Mouse (Mus musculus) MEL (cell line): ENCODE data around the gene Rin1.

ENCODE experiments used
- CTCF ChIP-seq, 3 experiments: IDR thresholded peaks in 2 of 3; conservative IDR thresholded peaks in 1 of 3; 2 replicates each; pipeline ENCODE4 v1.5.1; 2011 to 2012; ENCODE audit warnings: low read length in 3 of 3, low read depth in 2 of 3, mild to moderate bottlenecking in 2 of 3, improper control_type of control experiment in 1 of 3, inconsistent platforms in 1 of 3, mixed read lengths in 1 of 3, moderate library complexity in 1 of 3; ENCODE audit not compliant: control insufficient read depth in 1 of 3, insufficient read depth in 1 of 3, poor library complexity in 1 of 3, severe bottlenecking in 1 of 3
- ELF1 ChIP-seq: IDR thresholded peaks from 2 replicates; pipeline ENCODE4 v1.6.1; 2014; ENCODE audit warnings: low read depth, mild to moderate bottlenecking, inconsistent platforms, low read length, improper control_type of control experiment, moderate library complexity
- EP300 ChIP-seq, 2 experiments: IDR thresholded peaks; 2 replicates each; pipeline ENCODE4 v1.6.1; 2011; ENCODE audit warnings: improper control_type of control experiment in 2 of 2, low read length in 2 of 2, low read depth in 1 of 2, mild to moderate bottlenecking in 1 of 2
- GATA1 ChIP-seq: IDR thresholded peaks from 2 replicates; pipeline ENCODE4 v1.6.1; 2011; ENCODE audit warnings: low read depth, low read length, improper control_type of control experiment
- MEF2A ChIP-seq: IDR thresholded peaks from 2 replicates; pipeline ENCODE4 v1.6.1; 2014; ENCODE audit warnings: low read depth, mild to moderate bottlenecking, inconsistent platforms, low read length, improper control_type of control experiment; ENCODE audit not compliant: poor library complexity, insufficient replicate concordance, severe bottlenecking; ENCODE audit errors: extremely low read depth
- ZNF384 ChIP-seq: IDR thresholded peaks from 2 replicates; pipeline ENCODE4 v1.6.1; 2012; ENCODE audit warnings: low read depth, mild to moderate bottlenecking, inconsistent platforms, low read length, improper control_type of control experiment

GRCm38 (mm10) chr19:5018191-5018590 lies 32.1 kb upstream of the Rin1 start:
- no peak for TF ChIP-seq GATA1
- TF ChIP-seq CTCF (IDR thresholded peaks at IDR 0.05 in 2 of 3, conservative IDR thresholded peaks at IDR 0.05 in 1 of 3; ENCODE audit: control insufficient read depth in 1 of 3, insufficient read depth in 1 of 3, low read depth in 2 of 3, low read length in 3 of 3, poor library complexity in 1 of 3, severe bottlenecking in 1 of 3): no peak
- TF ChIP-seq EP300 (IDR thresholded peaks at IDR 0.05; ENCODE audit: low read depth in 1 of 2, low read length in 2 of 2): no peak
- TF ChIP-seq MEF2A: no peak
- TF ChIP-seq ELF1: no peak
- TF ChIP-seq ZNF384: no peak
